Mouse (Mus musculus) liver, embryonic 13.5 days (tissue): ENCODE measurements at regions not wholly inside any gene's neighbourhood (a gene's known extent, or its start where the extent isn't known, plus 50 kb on each side); places are given as distances from the start of the nearest gene placed in this dataset.
A peak's percentile ranks its signal among the peaks of the same experiment; 100 is the strongest.

Experiments used
- ATAC-seq: fragments of 200-750 bp; cut with Nextera tagmentation; 2 replicates; pipeline ENCODE4 v1.8.0; 2017; ENCODE audit warnings: low read depth, mild to moderate bottlenecking, moderate number of reproducible peaks, moderate library complexity
- DNase-seq: peaks from one replicate; pipeline ENCODE4 v3.0.0; 2022
- H3K27ac ChIP-seq: fragments of 300-500 bp; sonication (generic); 2 replicates; pipeline ENCODE4 v1.5.1; 2015; ENCODE audit warnings: moderate library complexity, mild to moderate bottlenecking, inconsistent platforms
- H3K27me3 ChIP-seq: fragments of 300-500 bp; sonication (generic); 2 replicates; pipeline ENCODE4 v1.6.1; 2015; ENCODE audit warnings: mild to moderate bottlenecking, inconsistent platforms
- H3K36me3 ChIP-seq: fragments of 300-500 bp; sonication (generic); 2 replicates; pipeline ENCODE4 v1.6.1; 2015; ENCODE audit warnings: mild to moderate bottlenecking, inconsistent platforms
- H3K4me1 ChIP-seq: fragments of 300-500 bp; sonication (generic); replicated peaks from 2 replicates; pipeline ENCODE4 v1.6.1; 2015; ENCODE audit warnings: inconsistent platforms
- H3K4me2 ChIP-seq: fragments of 300-500 bp; sonication (generic); 2 replicates; pipeline ENCODE4 v1.6.1; 2015; ENCODE audit warnings: inconsistent platforms, mild to moderate bottlenecking, moderate library complexity
- H3K4me3 ChIP-seq: fragments of 300-500 bp; sonication (generic); replicated peaks from 2 replicates; pipeline ENCODE4 v1.5.1; 2015; ENCODE audit warnings: mild to moderate bottlenecking, inconsistent platforms
- H3K9ac ChIP-seq: fragments of 300-500 bp; sonication (generic); 2 replicates; pipeline ENCODE4 v1.6.1; 2015; ENCODE audit warnings: mild to moderate bottlenecking, inconsistent platforms
- H3K9me3 ChIP-seq: fragments of 300-500 bp; sonication (generic); replicated peaks from 2 replicates; pipeline ENCODE4 v1.6.1; 2016; ENCODE audit warnings: inconsistent platforms
- WGBS: fragments of 180-500 bp; shearing (Covaris S2); methylation state at CpG from one replicate; pipeline ENCODE4 v1.1.7; 2015; ENCODE audit not compliant: insufficient replicate concordance; 5-methylcytosine and 5-hydroxymethylcytosine counted together

DNA sequence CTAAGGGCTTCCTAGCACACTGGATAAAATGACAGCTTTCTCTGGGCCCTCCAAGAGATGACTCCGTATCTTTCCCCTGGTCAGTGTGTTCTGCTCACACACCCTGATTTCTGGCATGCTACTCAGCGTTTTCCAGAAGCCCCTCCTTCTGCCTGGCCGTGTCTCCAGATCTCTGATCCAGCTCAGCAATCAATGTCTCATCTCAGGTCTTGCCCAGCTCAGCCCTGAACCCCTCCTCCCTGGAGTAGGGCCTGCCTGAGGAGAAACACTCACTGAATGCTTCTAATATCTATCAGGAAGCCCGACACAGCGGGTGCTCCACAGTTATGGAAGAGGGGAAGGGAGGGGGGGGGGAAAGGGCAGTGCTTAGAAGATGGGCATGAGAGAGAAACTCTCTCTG lies 101.9 kb upstream of the 1700021F07Rik start:
- DNase-seq (no peak), ATAC-seq (no peak)
- no peak overlapping the region for H3K4me2 ChIP-seq
- WGBS = 58% methylated on average over 5 of the region's 5 CpGs
- H3K36me3 ChIP-seq = no peaks in the 10 kb centered on the region
- no peak overlapping the region for H3K27ac ChIP-seq
- H3K4me1 ChIP-seq = no peaks in the 10 kb centered on the region
- no peaks in the 10 kb centered on the region for H3K9me3 ChIP-seq
- no peak overlapping the region for H3K4me3 ChIP-seq
- H3K9ac ChIP-seq = no peak overlapping the region
- H3K27me3 ChIP-seq = no peaks in the 10 kb centered on the region

DNA sequence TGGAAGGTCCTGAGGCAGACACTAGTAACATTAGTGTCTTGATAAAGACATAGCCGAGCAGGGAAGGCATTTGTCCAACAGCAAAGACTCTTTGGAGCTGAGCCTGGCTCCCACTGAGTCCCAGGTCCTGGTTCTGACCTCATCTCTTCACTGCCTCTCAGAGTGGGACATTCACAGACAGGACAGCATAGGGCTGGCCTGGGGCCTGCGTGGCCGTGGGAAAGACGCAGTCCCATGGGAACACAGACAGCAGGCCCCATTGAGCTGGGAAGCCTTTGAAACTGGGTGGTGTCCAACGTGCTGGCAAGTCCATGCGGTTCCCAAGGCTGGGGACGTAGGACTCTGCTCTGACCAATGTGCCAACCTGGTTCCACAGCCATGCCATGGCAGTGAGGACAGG lies 97.5 kb upstream of the 1700021F07Rik start:
- 81% methylated on average over 7 of the region's 7 CpGs for WGBS
- no peak overlapping the region for H3K4me3 ChIP-seq
- H3K9ac ChIP-seq = no peak overlapping the region
- no peak overlapping the region for H3K27ac ChIP-seq
- H3K27me3 ChIP-seq = no peaks in the 10 kb centered on the region
- H3K4me1 ChIP-seq = 0 out of 2 replicates have a peak, but pooled peaks cover 5% of the 10 kb centered on the region
- DNase-seq (no peak), ATAC-seq (no peak)
- H3K9me3 ChIP-seq = no peaks in the 10 kb centered on the region
- no peak overlapping the region for H3K4me2 ChIP-seq
- no peaks in the 10 kb centered on the region for H3K36me3 ChIP-seq

DNA sequence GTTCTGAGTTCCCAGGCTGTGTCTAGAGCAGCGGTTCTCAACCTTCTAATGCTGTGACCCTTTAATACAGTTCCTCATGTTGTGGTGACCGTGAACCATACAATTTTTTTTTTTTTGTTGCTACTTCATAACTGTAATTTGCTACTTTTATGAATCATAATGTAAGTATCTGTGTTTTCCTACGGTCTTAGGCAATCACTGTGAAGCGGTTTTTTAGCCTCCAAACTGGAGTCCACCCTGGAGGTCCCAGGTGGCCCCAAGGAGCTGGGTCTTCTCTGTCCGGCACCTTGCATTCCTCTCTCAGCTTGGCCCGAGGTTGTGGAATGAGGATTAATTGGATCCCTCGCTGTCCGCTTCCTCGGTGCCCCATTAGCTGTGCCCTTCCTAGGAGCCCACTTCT lies 96.6 kb upstream of the 1700021F07Rik start:
- Histone ChIP-seq H3K27ac (no peak overlapping the region), H3K4me1 (0 out of 2 replicates have a peak, but pooled peaks cover 5% of the 10 kb centered on the region), H3K4me3 (no peak overlapping the region), H3K4me2 (no peak overlapping the region), H3K9me3 (no peaks in the 10 kb centered on the region), H3K36me3 (no peaks in the 10 kb centered on the region), H3K27me3 (no peaks in the 10 kb centered on the region), H3K9ac (no peak overlapping the region)
- ATAC-seq (no peak), DNase-seq (no peak)
- WGBS = 69% methylated on average over 9 of the region's 9 CpGs

DNA sequence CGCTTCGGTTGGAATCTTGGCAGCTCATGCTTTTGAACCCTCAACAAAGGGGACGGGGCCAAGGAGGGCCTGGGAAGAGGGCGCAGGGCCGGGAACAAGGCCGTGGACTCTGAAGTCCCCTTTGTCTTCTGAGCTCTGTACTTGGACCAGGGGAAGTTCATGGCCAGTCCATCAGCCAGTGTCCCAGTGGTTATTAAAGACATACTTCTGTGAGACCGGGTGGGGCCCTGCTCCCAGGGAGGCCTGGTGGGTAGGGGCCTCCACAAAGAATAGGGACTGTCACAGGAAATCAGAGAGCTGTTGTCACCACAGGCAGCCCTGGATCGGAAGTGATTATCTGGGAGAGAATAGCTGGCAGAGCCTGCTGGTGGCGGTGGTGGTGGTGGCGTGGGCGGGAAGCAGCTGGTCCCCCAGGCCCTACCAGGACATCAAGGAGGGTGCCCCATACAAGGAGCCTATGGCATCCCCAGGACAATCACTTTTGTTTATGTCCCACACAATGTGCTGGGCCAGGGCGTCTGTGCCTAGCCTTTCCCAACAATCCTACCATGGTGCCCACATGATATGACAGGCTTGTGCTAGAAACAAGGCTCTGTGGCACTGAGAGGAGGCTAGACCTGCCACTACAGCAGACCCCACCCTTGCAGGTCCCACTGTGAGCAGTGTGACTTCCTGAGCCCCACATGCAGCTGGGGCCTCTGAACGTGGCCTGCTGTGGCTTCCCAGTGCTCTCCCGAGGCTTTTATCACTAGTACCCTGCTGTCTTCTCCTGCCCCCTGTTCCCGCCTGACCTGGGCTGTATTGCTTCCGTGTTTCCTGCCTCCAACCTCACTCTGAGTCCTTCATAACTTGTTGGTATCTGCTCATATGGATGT lies 96.0 kb upstream of the 1700021F07Rik start:
- ATAC-seq = peak; percentile 36; the same call in 1 of the 2 replicates
- no peak overlapping the region for H3K4me3 ChIP-seq
- 0 out of 2 replicates have a peak, but pooled peaks cover 5% of the 10 kb centered on the region for H3K4me1 ChIP-seq
- H3K9ac ChIP-seq = no peak overlapping the region
- H3K27ac ChIP-seq = no peak overlapping the region
- no peak overlapping the region for H3K4me2 ChIP-seq
- no peaks in the 10 kb centered on the region for H3K36me3 ChIP-seq
- H3K27me3 ChIP-seq = no peaks in the 10 kb centered on the region
- no peak for DNase-seq
- no peaks in the 10 kb centered on the region for H3K9me3 ChIP-seq
- WGBS = 37% methylated on average over 16 of the region's 16 CpGs

DNA sequence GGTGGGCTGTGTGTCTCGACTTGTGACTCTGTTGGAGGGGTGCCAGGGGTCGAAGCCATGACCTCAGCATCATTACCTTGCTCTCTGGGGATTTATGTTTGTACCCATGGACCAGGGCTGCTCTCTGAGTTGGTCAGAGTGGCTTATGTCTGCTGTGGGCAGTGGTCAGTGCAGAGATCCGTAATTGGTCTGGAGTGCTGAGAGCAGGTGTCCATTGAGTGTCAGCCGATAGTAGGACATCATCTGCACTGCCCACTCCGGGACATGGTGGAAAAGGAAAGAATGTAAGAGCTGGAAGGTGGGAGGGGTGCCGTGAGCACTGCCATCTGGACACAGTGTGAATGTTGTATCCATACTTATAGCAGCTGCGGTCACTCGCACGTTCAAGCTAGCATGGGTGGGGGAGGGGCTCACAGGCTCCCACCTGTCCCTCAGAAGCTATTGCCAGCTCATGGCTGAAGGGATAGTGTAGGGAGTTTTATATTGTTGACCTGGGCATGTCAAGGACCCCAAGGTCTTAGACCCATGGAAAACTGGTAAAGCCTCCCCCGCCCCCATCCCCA lies 94.4 kb upstream of the 1700021F07Rik start:
- ATAC-seq (no peak), DNase-seq (no peak)
- Histone ChIP-seq H3K27me3 (no peaks in the 10 kb centered on the region), H3K27ac (no peak overlapping the region), H3K4me3 (no peak overlapping the region), H3K4me1 (0 out of 2 replicates have a peak, but pooled peaks cover 5% of the 10 kb centered on the region), H3K9me3 (no peaks in the 10 kb centered on the region), H3K4me2 (no peak overlapping the region), H3K9ac (no peak overlapping the region), H3K36me3 (no peaks in the 10 kb centered on the region)
- WGBS = 71% methylated on average over 10 of the region's 10 CpGs

DNA sequence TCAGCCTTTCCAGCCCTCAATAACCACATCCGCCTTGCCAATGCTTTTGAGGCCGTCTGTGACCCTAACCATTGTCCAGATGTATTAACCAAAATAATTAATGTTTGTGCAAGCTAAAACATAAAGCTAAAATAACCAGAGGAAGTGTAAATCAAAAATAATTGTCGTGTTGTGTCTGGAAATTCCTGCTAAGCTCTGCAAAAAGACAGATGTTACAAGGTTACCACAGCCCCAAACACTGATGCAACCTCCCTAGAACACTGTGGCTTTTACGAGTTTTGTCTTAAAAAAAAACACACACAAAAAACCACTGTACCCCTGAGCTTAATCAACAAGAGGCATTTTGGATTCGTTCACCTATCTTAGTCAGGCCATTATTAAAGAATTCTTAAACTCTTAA lies 90.5 kb upstream of the 1700021F07Rik start:
- Histone ChIP-seq H3K36me3 (no peaks in the 10 kb centered on the region), H3K9ac (no peak overlapping the region), H3K4me3 (no peak overlapping the region), H3K9me3 (no peaks in the 10 kb centered on the region), H3K27me3 (no peaks in the 10 kb centered on the region), H3K27ac (no peak overlapping the region), H3K4me1 (no peaks in the 10 kb centered on the region), H3K4me2 (no peak overlapping the region)
- 47% methylated on average over 5 of the region's 5 CpGs for WGBS
- ATAC-seq (no peak), DNase-seq (no peak)

DNA sequence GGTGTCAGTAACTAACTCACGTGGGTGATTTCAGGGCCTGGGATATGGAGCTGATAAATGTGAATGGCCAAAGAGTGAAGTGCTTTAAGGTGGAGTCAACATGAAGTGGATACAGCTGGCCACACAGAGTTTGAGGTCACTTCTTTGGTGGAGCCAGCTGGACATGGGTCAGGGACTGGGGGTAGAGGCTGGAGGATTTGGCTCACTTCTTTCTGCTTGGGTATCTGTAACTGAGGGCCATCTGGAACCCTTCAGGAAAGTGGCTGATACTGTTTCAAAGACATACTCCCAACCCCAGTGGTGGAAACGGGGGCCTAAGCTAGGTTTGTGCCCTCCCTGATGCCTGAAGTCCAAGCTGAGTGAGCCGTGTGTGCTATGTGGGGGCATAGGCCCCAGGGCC lies 90.1 kb upstream of the 1700021F07Rik start:
- Histone ChIP-seq H3K4me1 (no peaks in the 10 kb centered on the region), H3K9me3 (no peaks in the 10 kb centered on the region), H3K27ac (no peak overlapping the region), H3K4me2 (no peak overlapping the region), H3K27me3 (no peaks in the 10 kb centered on the region), H3K9ac (no peak overlapping the region), H3K4me3 (no peak overlapping the region), H3K36me3 (no peaks in the 10 kb centered on the region)
- no peak for ATAC-seq
- WGBS = 55% methylated on average over 3 of the region's 3 CpGs
- DNase-seq = no peak

DNA sequence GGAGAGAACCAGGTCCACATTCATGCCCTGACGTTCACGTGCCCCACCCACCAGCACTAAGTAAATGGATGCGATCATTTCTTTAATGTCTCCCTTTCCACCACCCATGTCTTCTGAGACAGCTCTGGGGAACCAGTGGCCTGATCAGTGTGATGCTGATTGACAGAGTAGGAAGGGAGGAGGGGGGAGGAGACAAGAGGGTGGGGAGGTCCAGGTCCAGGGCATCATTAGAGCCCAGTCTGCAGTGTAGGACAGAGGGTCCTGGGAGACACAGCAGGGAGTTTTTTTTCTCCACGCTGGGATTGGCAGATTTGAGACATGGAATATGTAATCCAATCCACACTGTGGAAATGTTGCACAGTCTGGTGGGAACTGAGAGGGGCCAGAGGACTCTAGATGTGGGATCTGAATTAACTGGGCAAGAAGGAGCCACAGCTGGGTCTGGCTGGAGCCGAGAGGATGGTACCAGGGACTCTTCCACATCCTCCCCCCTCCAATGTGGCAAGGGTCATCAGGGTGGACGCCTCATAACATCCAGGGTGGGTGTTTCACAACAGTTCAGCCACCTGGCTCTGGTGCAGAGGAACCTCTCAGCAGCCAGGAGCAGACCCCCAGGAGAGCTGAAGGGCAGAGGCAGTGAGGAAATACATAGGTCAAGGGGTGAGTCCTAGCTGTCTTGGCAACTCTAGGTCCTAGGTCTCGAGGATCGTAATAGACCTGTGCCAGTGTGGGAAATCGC lies 89.3 kb upstream of the 1700021F07Rik start:
- H3K27me3 ChIP-seq = no peaks in the 10 kb centered on the region
- DNase-seq = no peak
- H3K4me3 ChIP-seq = no peak overlapping the region
- ATAC-seq = no peak
- H3K9me3 ChIP-seq = no peaks in the 10 kb centered on the region
- no peak overlapping the region for H3K4me2 ChIP-seq
- no peak overlapping the region for H3K27ac ChIP-seq
- WGBS = 69% methylated on average over 9 of the region's 9 CpGs
- H3K4me1 ChIP-seq = no peaks in the 10 kb centered on the region
- no peak overlapping the region for H3K9ac ChIP-seq
- no peaks in the 10 kb centered on the region for H3K36me3 ChIP-seq

DNA sequence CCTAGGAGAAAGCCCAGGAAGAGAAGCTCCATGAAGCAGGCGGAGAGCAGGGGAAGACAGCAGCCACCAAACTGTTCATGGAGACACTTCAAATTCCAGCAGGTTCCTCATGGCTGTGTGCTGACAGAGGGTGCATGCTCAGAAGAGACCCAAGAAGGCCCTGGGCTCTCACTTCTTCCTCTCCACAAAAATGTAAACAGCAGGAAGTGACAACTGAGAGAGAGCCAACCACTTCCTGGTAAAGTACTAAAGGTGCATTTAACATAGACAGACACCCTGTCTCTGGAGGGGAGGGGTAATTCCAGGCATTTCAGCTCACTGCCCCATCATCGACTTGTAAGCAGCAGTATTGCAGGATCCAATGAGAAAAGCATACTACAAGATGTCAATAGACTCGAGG lies 85.8 kb upstream of the 1700021F07Rik start:
- H3K27ac ChIP-seq = no peak overlapping the region
- no peak for DNase-seq
- no peak overlapping the region for H3K4me3 ChIP-seq
- no peak overlapping the region for H3K9ac ChIP-seq
- H3K4me2 ChIP-seq = no peak overlapping the region
- ATAC-seq = no peak
- 44% methylated on average over 3 of the region's 3 CpGs for WGBS
- no peaks in the 10 kb centered on the region for H3K36me3 ChIP-seq
- no peaks in the 10 kb centered on the region for H3K9me3 ChIP-seq
- H3K27me3 ChIP-seq = no peaks in the 10 kb centered on the region
- H3K4me1 ChIP-seq = no peaks in the 10 kb centered on the region

DNA sequence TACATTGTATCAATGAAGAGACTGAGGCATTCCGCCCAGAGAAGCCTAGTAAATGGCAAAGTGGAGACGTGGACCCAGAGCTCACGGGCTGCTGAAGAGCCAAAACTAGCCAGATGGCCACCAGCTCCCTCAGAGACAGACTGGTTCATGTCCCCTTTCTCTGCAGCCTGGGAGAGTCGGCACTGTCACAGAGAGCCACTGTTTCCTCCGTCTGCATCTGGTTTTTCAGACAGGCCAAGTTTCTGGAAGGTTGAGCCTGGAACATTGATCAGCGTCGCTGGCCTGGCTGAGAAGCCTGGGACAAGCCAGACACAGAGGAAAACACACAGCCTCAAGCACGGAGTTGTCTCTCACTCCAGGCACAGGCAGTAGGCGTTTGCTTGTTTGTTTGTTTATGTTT lies 83.4 kb upstream of the 1700021F07Rik start:
- Histone ChIP-seq H3K4me1 (no peaks in the 10 kb centered on the region), H3K27me3 (no peaks in the 10 kb centered on the region), H3K9me3 (no peaks in the 10 kb centered on the region), H3K4me2 (no peak overlapping the region), H3K4me3 (no peak overlapping the region), H3K27ac (no peak overlapping the region), H3K9ac (no peak overlapping the region), H3K36me3 (no peaks in the 10 kb centered on the region)
- ATAC-seq (no peak), DNase-seq (no peak)
- 57% methylated on average over 9 of the region's 9 CpGs for WGBS

DNA sequence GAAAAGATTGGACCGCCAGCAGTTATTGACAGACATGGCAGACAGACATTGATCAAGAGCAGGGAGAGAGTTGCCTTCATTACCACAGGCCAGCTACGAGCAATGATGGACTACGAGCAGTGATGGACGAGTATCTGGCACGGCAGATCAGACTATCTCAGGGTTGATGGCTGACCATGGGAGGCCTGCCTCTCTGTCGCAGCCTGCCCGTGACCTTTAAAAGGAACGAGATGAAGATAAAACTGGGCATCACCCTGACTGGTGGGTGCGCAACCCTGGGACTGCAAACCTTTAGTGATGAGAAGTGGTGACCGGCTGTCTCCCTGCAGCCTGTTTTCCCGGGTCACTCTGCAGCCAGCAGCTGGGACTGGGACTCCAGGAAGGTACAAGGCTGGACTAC lies 80.3 kb upstream of the 1700021F07Rik start:
- Histone ChIP-seq H3K4me2 (no peak overlapping the region), H3K4me1 (no peaks in the 10 kb centered on the region), H3K4me3 (no peak overlapping the region), H3K36me3 (no peaks in the 10 kb centered on the region), H3K27me3 (no peaks in the 10 kb centered on the region), H3K27ac (no peak overlapping the region), H3K9me3 (no peaks in the 10 kb centered on the region; the same call in 1 of the 2 replicates), H3K9ac (no peak overlapping the region)
- ATAC-seq = no peak
- 75% methylated on average over 11 of the region's 11 CpGs for WGBS
- DNase-seq = no peak
